Mouse (Mus musculus): ENCODE measurements around the gene Polr2l. TPM values are rescaled to one million over a fixed set of nuclear protein-coding genes. Genes with fewer than 3 reads are reported as not detected.

Gene Polr2l
- polyA plus RNA-seq, 1 experiment from 2014 or later: 95.7 TPM

GRCm38 (mm10) chr7:141437178-141438120 lies 37.5 kb downstream of the Polr2l start, which contains the start of gene Slc25a22:
Slc25a22 (minus strand) TSS chr7:141437892.
- Histone ChIP-seq H3K4me1 (peaks cover 77% of the 10 kb centered on the region), H3K9me3 (no peaks in the 10 kb centered on the region), H3K27me3 (ENCODE audit: poor library complexity, severe bottlenecking) (no peaks in the 10 kb centered on the region), H3K36me3 (replicated peaks) (peaks cover 65% of the 10 kb centered on the region), H3K27ac (peak within 1 kb of the TSS; percentile 88), H3K4me3 (peak within 1 kb of the TSS; percentile 72)
- DNase-seq (ENCODE audit: extremely low spot score, low spot score): peak; percentile 80
- 5% methylated on average over 53 of the region's 53 CpGs for WGBS

- peak overlapping the region; percentile 72 for H3K4me3 ChIP-seq
- DNase-seq (ENCODE audit: extremely low spot score, low spot score): no peak
- 56% methylated on average over 2 of the region's 2 CpGs for WGBS
- H3K36me3 ChIP-seq (replicated peaks): peaks cover 65% of the 10 kb centered on the region
- H3K9me3 ChIP-seq: no peaks in the 10 kb centered on the region
- H3K27me3 ChIP-seq (ENCODE audit: poor library complexity, severe bottlenecking): no peaks in the 10 kb centered on the region
- H3K27ac ChIP-seq: peak overlapping the region; percentile 88
- H3K4me1 ChIP-seq: peaks cover 72% of the 10 kb centered on the region
Observed at GRCm38 (mm10) chr7:141436523-141436892, 38.4 kb downstream of the Polr2l start.

GRCm38 (mm10) chr7:141435856-141436522 lies 38.9 kb downstream of the Polr2l start:
- peak overlapping the region; percentile 88 for H3K27ac ChIP-seq

GRCm38 (mm10) chr7:141435129-141435855 lies 39.6 kb downstream of the Polr2l start:
- peaks cover 65% of the 10 kb centered on the region for H3K36me3 ChIP-seq (replicated peaks)
- no peaks in the 10 kb centered on the region for H3K27me3 ChIP-seq (ENCODE audit: poor library complexity, severe bottlenecking)
- WGBS: 6% methylated on average over 17 of the region's 17 CpGs
- no peaks in the 10 kb centered on the region for H3K9me3 ChIP-seq
- peak overlapping the region; percentile 86 for H3K27ac ChIP-seq
- peaks cover 63% of the 10 kb centered on the region for H3K4me1 ChIP-seq
- peak overlapping the region; percentile 72 for H3K4me3 ChIP-seq
- DNase-seq (ENCODE audit: extremely low spot score, low spot score): peak; percentile 56

More at GRCm38 (mm10) chr7:141435856-141436522, 38.9 kb downstream of the Polr2l start:
- no peak for DNase-seq (ENCODE audit: extremely low spot score, low spot score)
- Histone ChIP-seq H3K27me3 (ENCODE audit: poor library complexity, severe bottlenecking) (no peaks in the 10 kb centered on the region), H3K4me3 (peak overlapping the region; percentile 72), H3K4me1 (peaks cover 67% of the 10 kb centered on the region), H3K9me3 (no peaks in the 10 kb centered on the region), H3K36me3 (replicated peaks) (peaks cover 65% of the 10 kb centered on the region)
- WGBS: 79% methylated on average over 9 of the region's 9 CpGs

- Histone ChIP-seq H3K36me3 (replicated peaks) (peaks cover 58% of the 10 kb centered on the region), H3K4me3 (peak overlapping the region; percentile 72), H3K27me3 (ENCODE audit: poor library complexity, severe bottlenecking) (no peaks in the 10 kb centered on the region), H3K4me1 (peaks cover 71% of the 10 kb centered on the region), H3K9me3 (no peaks in the 10 kb centered on the region), H3K27ac (peak overlapping the region; percentile 86)
- DNase-seq (ENCODE audit: extremely low spot score, low spot score): no peak
- 14% methylated on average over 8 of the region's 8 CpGs for WGBS
Observed at GRCm38 (mm10) chr7:141434464-141434863, 40.5 kb downstream of the Polr2l start.

GRCm38 (mm10) chr7:141433517-141434400 lies 41.2 kb downstream of the Polr2l start:
- DNase-seq (ENCODE audit: extremely low spot score, low spot score): no peak
- no peaks in the 10 kb centered on the region for H3K9me3 ChIP-seq
- peaks cover 51% of the 10 kb centered on the region for H3K36me3 ChIP-seq (replicated peaks)
- 79% methylated on average over 15 of the region's 15 CpGs for WGBS
- peaks cover 78% of the 10 kb centered on the region for H3K4me1 ChIP-seq
- H3K27me3 ChIP-seq (ENCODE audit: poor library complexity, severe bottlenecking): no peaks in the 10 kb centered on the region
- H3K4me3 ChIP-seq: peak overlapping the region; percentile 72
- peak overlapping the region; percentile 86 for H3K27ac ChIP-seq

GRCm38 (mm10) chr7:141432741-141433516 lies 42.0 kb downstream of the Polr2l start:
- peaks cover 42% of the 10 kb centered on the region for H3K36me3 ChIP-seq (replicated peaks)
- peaks cover 83% of the 10 kb centered on the region for H3K4me1 ChIP-seq
- peak overlapping the region; percentile 72; the same call in 1 of the 2 replicates for H3K4me3 ChIP-seq
- DNase-seq (ENCODE audit: extremely low spot score, low spot score): no peak
- H3K27ac ChIP-seq: 0 out of 2 replicates have a peak overlapping the region, but pooled peaks have one; percentile 86
- WGBS: 86% methylated on average over 6 of the region's 6 CpGs
- H3K27me3 ChIP-seq (ENCODE audit: poor library complexity, severe bottlenecking): peaks cover 2% of the 10 kb centered on the region; the same call in 1 of the 2 replicates
- H3K9me3 ChIP-seq: no peaks in the 10 kb centered on the region

GRCm38 (mm10) chr7:141432186-141432611 lies 42.7 kb downstream of the Polr2l start:
- Histone ChIP-seq H3K27ac (no peak overlapping the region), H3K4me3 (peak overlapping the region; percentile 10; the same call in 1 of the 2 replicates), H3K9me3 (no peaks in the 10 kb centered on the region), H3K27me3 (ENCODE audit: poor library complexity, severe bottlenecking) (peaks cover 8% of the 10 kb centered on the region; the same call in 1 of the 2 replicates), H3K36me3 (replicated peaks) (peaks cover 39% of the 10 kb centered on the region), H3K4me1 (peaks cover 76% of the 10 kb centered on the region)
- WGBS: 86% methylated on average over 8 of the region's 8 CpGs
- DNase-seq (ENCODE audit: extremely low spot score, low spot score): no peak

- peaks cover 8% of the 10 kb centered on the region; the same call in 1 of the 2 replicates for H3K27me3 ChIP-seq (ENCODE audit: poor library complexity, severe bottlenecking)
- H3K4me3 ChIP-seq: no peak overlapping the region
- H3K4me1 ChIP-seq: peaks cover 70% of the 10 kb centered on the region
- no peaks in the 10 kb centered on the region for H3K9me3 ChIP-seq
- no peak for DNase-seq (ENCODE audit: extremely low spot score, low spot score)
- 94% methylated on average over 19 of the region's 19 CpGs for WGBS
- H3K36me3 ChIP-seq (replicated peaks): peaks cover 39% of the 10 kb centered on the region
- H3K27ac ChIP-seq: no peak overlapping the region
Observed at GRCm38 (mm10) chr7:141431434-141432185, 43.3 kb downstream of the Polr2l start.

GRCm38 (mm10) chr7:141430585-141431240 lies 44.2 kb downstream of the Polr2l start:
- Histone ChIP-seq H3K9me3 (no peaks in the 10 kb centered on the region), H3K27me3 (ENCODE audit: poor library complexity, severe bottlenecking) (peaks cover 8% of the 10 kb centered on the region), H3K27ac (no peak overlapping the region), H3K4me1 (peaks cover 61% of the 10 kb centered on the region), H3K36me3 (replicated peaks) (peaks cover 39% of the 10 kb centered on the region), H3K4me3 (no peak overlapping the region; the same call in 1 of the 2 replicates)
- WGBS: 97% methylated on average over 9 of the region's 9 CpGs
- DNase-seq (ENCODE audit: extremely low spot score, low spot score): no peak
